Mouse (Mus musculus) ES-Bruce4 (cell line): Measurements from ENCODE around the gene Cdipt.

Experiments used
- CTCF ChIP-seq: IDR thresholded peaks from one replicate; pipeline ENCODE4 v1.8.1; 2011; ENCODE audit warnings: low read depth, low read length
- EP300 ChIP-seq: IDR thresholded peaks from 2 replicates; pipeline ENCODE4 v1.6.1; 2011; ENCODE audit warnings: low read depth, low read length; ENCODE audit not compliant: insufficient read depth

DNA sequence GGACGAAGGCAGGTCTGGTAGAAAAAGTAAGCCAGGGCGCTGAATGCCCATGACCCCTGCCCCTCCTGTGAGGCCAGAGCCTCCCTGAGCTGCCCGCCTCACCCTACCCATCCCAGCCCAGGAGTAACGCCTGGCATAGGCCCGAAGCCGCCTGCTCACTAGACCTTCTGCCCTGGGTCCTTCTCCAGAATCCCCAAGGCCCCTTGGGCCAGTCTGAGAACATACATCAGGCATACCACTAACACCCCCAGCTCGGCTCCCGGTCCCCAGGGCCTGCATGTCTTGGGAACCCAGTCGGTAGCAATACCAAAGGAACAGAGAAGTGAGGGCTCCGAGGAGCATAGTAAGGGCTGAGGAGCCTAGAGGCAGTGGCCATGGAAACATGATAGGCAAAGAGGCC is 27.1 kb upstream of the Cdipt start:
- no peak for TF ChIP-seq EP300
- TF ChIP-seq CTCF, result no peak
